Mouse (Mus musculus) adrenal gland, adult 2 months (tissue): ENCODE data around the gene Olfr887. TPM values are rescaled to one million over a fixed set of nuclear protein-coding genes. Genes with fewer than 3 reads are reported as not detected.

Experiments
- DNase-seq: peaks from one replicate; pipeline ENCODE4 v3.0.0; 2021
- long read RNA-seq: library from polyadenylated mRNA; stranded (forward); transcript quantifications from one replicate; pipeline ENCODE4 v2.0.0, GENCODE M21; 2021
- polyA plus RNA-seq: library from polyadenylated mRNA; depleted of rRNA; stranded (reverse); fragments of >200 nt; gene quantifications from 2 replicates; pipeline ENCODE4 v1.2.3, GENCODE M21; 2012; rRNA removed
- total RNA-seq, 2 experiments: library from RNA; stranded (reverse); gene quantifications; 2 replicates each; pipeline ENCODE4 v1.2.3; 2021

The Olfr887 gene
- total RNA-seq, result not detected
- polyA plus RNA-seq, result not detected in 2 replicates
- long read RNA-seq, result 0 reads

GRCm38 (mm10) chr9:38083772-38084171 is at the start of gene Olfr887:
Gene Olfr887 (plus strand): TSS chr9:38084072.
- no peak for DNase-seq

- no peak for DNase-seq
Observed at GRCm38 (mm10) chr9:38046255-38046654, 37.6 kb upstream of the Olfr887 start, which contains the start of gene Olfr884. Gene Olfr884 (plus strand): TSS chr9:38046555.

- no peak for DNase-seq
Observed at GRCm38 (mm10) chr9:38061022-38061421, 22.9 kb upstream of the Olfr887 start, which contains the start of gene Olfr885. Gene Olfr885 (plus strand): TSS chr9:38061322.

GRCm38 (mm10) chr9:38107828-38108227 is 24.0 kb downstream of the Olfr887 start, which contains the start of gene Olfr888:
Gene Olfr888 (plus strand): TSS chr9:38108128.
- no peak for DNase-seq

- DNase-seq, result no peak
Observed at GRCm38 (mm10) chr9:38114898-38115297, 31.0 kb downstream of the Olfr887 start, which contains the start of gene Olfr889. Gene Olfr889 (plus strand): TSS chr9:38115198.

Other genes starting within 250 kb of the Olfr887 start
- gene Olfr877, start 229.8 kb upstream of the Olfr887 start, total RNA-seq, result 1 to 10 TPM in 1 of 2 experiments, not detected in 1; 1.0 TPM
- 0.27 and 0.99 TPM in 2 replicates for gene Olfr877, start 229.8 kb upstream of the Olfr887 start, polyA plus RNA-seq
- gene Olfr145, start 187.3 kb upstream of the Olfr887 start, total RNA-seq, result not detected
- not detected in 2 replicates for gene Olfr145, start 187.3 kb upstream of the Olfr887 start, polyA plus RNA-seq
- not detected for gene Olfr878, start 166.2 kb upstream of the Olfr887 start, total RNA-seq
- gene Olfr878, start 166.2 kb upstream of the Olfr887 start, polyA plus RNA-seq, result not detected in 2 replicates
- not detected for gene Olfr881, start 92.2 kb upstream of the Olfr887 start, total RNA-seq
- gene Olfr881, start 92.2 kb upstream of the Olfr887 start, polyA plus RNA-seq, result not detected in 2 replicates
- gene Olfr883, start 58.3 kb upstream of the Olfr887 start, total RNA-seq, result not detected
- not detected in 2 replicates for gene Olfr883, start 58.3 kb upstream of the Olfr887 start, polyA plus RNA-seq
- gene Olfr884, start 37.5 kb upstream of the Olfr887 start, total RNA-seq, result not detected
- not detected in 2 replicates for gene Olfr884, start 37.5 kb upstream of the Olfr887 start, polyA plus RNA-seq
- not detected for gene Olfr885, start 22.8 kb upstream of the Olfr887 start, total RNA-seq
- gene Olfr885, start 22.8 kb upstream of the Olfr887 start, polyA plus RNA-seq, result not detected in 2 replicates
- gene Olfr888, start 24.1 kb downstream of the Olfr887 start, total RNA-seq, result not detected
- gene Olfr888, start 24.1 kb downstream of the Olfr887 start, polyA plus RNA-seq, result not detected in 2 replicates
- gene Olfr889, start 31.1 kb downstream of the Olfr887 start, total RNA-seq, result under 1 TPM; 0.17 to 0.28 TPM
- gene Olfr889, start 31.1 kb downstream of the Olfr887 start, polyA plus RNA-seq, result not detected in 2 replicates
- not detected for gene Olfr890, start 58.4 kb downstream of the Olfr887 start, total RNA-seq
- not detected in 2 replicates for gene Olfr890, start 58.4 kb downstream of the Olfr887 start, polyA plus RNA-seq
- gene Olfr891, start 96.7 kb downstream of the Olfr887 start, total RNA-seq, result not detected
- gene Olfr891, start 96.7 kb downstream of the Olfr887 start, polyA plus RNA-seq, result not detected in 2 replicates
- gene Olfr893, start 124.3 kb downstream of the Olfr887 start, total RNA-seq, result not detected
- not detected in 2 replicates for gene Olfr893, start 124.3 kb downstream of the Olfr887 start, polyA plus RNA-seq
- not detected for gene Olfr894, start 134.0 kb downstream of the Olfr887 start, total RNA-seq
- gene Olfr894, start 134.0 kb downstream of the Olfr887 start, polyA plus RNA-seq, result not detected in 2 replicates
- gene Olfr143, start 168.7 kb downstream of the Olfr887 start, total RNA-seq, result not detected
- gene Olfr143, start 168.7 kb downstream of the Olfr887 start, polyA plus RNA-seq, result not detected in 2 replicates
- not detected for gene Olfr895, start 183.8 kb downstream of the Olfr887 start, total RNA-seq
- gene Olfr895, start 183.8 kb downstream of the Olfr887 start, polyA plus RNA-seq, result not detected in 2 replicates
- gene Olfr896-ps1, start 207.0 kb downstream of the Olfr887 start, total RNA-seq, result not detected
- not detected in 2 replicates for gene Olfr896-ps1, start 207.0 kb downstream of the Olfr887 start, polyA plus RNA-seq
- not detected for gene Olfr25, start 245.0 kb downstream of the Olfr887 start, total RNA-seq
- not detected in 2 replicates for gene Olfr25, start 245.0 kb downstream of the Olfr887 start, polyA plus RNA-seq